Mouse (Mus musculus): ENCODE data around the gene Nrcam. TPM values are rescaled to one million over a fixed set of nuclear protein-coding genes. Genes with fewer than 3 reads are reported as not detected.

Gene Nrcam
- polyA plus RNA-seq, 1 experiment from 2014 or later: 12.3 TPM

- WGBS: 64% methylated on average over 5 of the region's 5 CpGs
Observed at GRCm38 (mm10) chr12:44345251-44345650, 16.6 kb downstream of the Nrcam start.

DNA sequence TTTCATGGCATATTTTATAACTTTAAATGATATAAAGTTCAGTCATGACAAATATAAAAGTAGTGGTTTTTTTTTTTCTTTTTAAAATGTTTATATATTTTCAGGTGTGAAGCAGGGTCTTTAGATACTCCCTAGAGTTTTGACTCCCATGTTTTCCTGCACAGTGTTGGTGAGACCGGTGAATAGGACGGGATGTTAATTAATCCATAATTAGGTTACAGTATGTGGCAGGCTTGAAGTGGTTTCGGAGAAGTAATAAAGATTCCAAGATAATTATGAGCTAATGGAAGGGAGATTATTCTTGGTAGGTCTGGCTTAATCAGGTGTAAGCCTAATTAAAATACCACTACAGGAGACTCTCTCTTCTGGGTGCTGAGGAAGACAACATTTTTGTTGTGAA lies 17.5 kb downstream of the Nrcam start:
- no peaks in the 10 kb centered on the region for H3K27me3 ChIP-seq (ENCODE audit: control insufficient read depth, insufficient read depth, low read length)
- H3K4me1 ChIP-seq (ENCODE audit: control insufficient read depth, insufficient read depth, low read length): no peaks in the 10 kb centered on the region
- 69% methylated on average over 3 of the region's 3 CpGs for WGBS
- H3K4me2 ChIP-seq (replicated peaks; ENCODE audit: low read depth, low read length): no peak overlapping the region
- no peak overlapping the region for H3K9ac ChIP-seq (ENCODE audit: low read depth, low read length)
- H3K36me3 ChIP-seq (ENCODE audit: control insufficient read depth, insufficient read depth, low read length): no peaks in the 10 kb centered on the region
- H3K27ac ChIP-seq (ENCODE audit: low read depth, low read length): no peak overlapping the region
- no peaks in the 10 kb centered on the region for H3K9me3 ChIP-seq (ENCODE audit: control insufficient read depth, low read length)
- no peak for ATAC-seq (ENCODE audit: low FRiP score, low TSS enrichment)
- H3K4me3 ChIP-seq (ENCODE audit: low read length): no peak overlapping the region

More at GRCm38 (mm10) chr12:44345251-44345650, 16.6 kb downstream of the Nrcam start:
- Histone ChIP-seq H3K4me2 (replicated peaks; ENCODE audit: low read depth, low read length) (no peak overlapping the region), H3K9me3 (ENCODE audit: control insufficient read depth, low read length) (no peaks in the 10 kb centered on the region), H3K9ac (ENCODE audit: low read depth, low read length) (no peak overlapping the region), H3K36me3 (ENCODE audit: control insufficient read depth, insufficient read depth, low read length) (no peaks in the 10 kb centered on the region), H3K27me3 (ENCODE audit: control insufficient read depth, insufficient read depth, low read length) (no peaks in the 10 kb centered on the region), H3K27ac (ENCODE audit: low read depth, low read length) (no peak overlapping the region), H3K4me1 (ENCODE audit: control insufficient read depth, insufficient read depth, low read length) (no peaks in the 10 kb centered on the region), H3K4me3 (ENCODE audit: low read length) (no peak overlapping the region)
- ATAC-seq (ENCODE audit: low FRiP score, low TSS enrichment): no peak

- Histone ChIP-seq H3K9ac (ENCODE audit: low read depth, low read length) (no peak overlapping the region), H3K4me1 (ENCODE audit: control insufficient read depth, insufficient read depth, low read length) (no peaks in the 10 kb centered on the region), H3K27ac (ENCODE audit: low read depth, low read length) (no peak overlapping the region), H3K27me3 (ENCODE audit: control insufficient read depth, insufficient read depth, low read length) (no peaks in the 10 kb centered on the region), H3K4me2 (replicated peaks; ENCODE audit: low read depth, low read length) (no peak overlapping the region), H3K9me3 (ENCODE audit: control insufficient read depth, low read length) (no peaks in the 10 kb centered on the region), H3K4me3 (ENCODE audit: low read length) (no peak overlapping the region), H3K36me3 (ENCODE audit: control insufficient read depth, insufficient read depth, low read length) (no peaks in the 10 kb centered on the region)
- ATAC-seq (ENCODE audit: low FRiP score, low TSS enrichment): no peak
- WGBS: 83% methylated on average over 4 of the region's 4 CpGs
Observed at GRCm38 (mm10) chr12:44355116-44355515, 26.4 kb downstream of the Nrcam start.

DNA sequence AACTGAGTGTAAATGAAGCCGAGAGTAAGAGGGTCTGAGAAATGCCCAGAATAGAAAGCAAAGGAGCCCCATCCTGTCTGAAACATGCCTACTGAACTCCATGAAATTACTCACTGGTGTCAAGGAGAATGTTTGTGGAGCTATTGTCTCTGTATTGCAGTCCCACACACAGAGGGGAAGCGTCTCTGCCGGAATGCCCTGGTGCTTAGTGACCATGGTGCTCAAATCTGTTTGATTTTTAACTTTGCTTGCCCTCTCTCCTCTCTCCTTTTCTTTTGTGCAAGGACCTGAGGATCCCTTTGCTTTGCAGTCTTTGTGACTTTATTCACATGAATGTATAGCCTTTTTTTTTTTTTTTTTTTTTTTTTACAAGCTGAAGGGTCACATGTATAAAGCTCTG lies 28.8 kb downstream of the Nrcam start:
- Histone ChIP-seq H3K36me3 (ENCODE audit: control insufficient read depth, insufficient read depth, low read length) (no peaks in the 10 kb centered on the region), H3K9me3 (ENCODE audit: control insufficient read depth, low read length) (no peaks in the 10 kb centered on the region), H3K9ac (ENCODE audit: low read depth, low read length) (no peak overlapping the region), H3K27me3 (ENCODE audit: control insufficient read depth, insufficient read depth, low read length) (no peaks in the 10 kb centered on the region), H3K4me1 (ENCODE audit: control insufficient read depth, insufficient read depth, low read length) (no peaks in the 10 kb centered on the region), H3K4me2 (replicated peaks; ENCODE audit: low read depth, low read length) (no peak overlapping the region), H3K4me3 (ENCODE audit: low read length) (no peak overlapping the region), H3K27ac (ENCODE audit: low read depth, low read length) (no peak overlapping the region)
- no peak for ATAC-seq (ENCODE audit: low FRiP score, low TSS enrichment)
- WGBS: 39% methylated on average over 3 of the region's 3 CpGs

DNA sequence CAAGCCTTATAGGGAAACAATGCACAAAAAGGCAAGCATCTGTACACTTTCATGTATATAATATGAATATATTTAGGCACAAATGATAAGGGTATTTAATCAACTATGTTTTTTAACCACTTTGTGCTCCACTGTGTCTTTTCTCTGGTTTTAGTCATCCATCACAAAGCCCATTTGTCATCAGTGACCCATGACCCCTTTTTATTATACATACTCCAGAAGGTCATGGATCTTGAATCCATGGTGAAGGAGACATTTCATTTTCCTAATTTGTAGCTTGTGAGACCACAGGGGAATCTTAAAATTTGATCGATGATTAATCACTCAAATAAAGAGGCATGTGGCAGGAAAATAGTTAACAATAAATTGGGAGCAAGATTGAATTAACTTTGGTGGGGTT lies 29.2 kb downstream of the Nrcam start:
- no peak overlapping the region for H3K27ac ChIP-seq (ENCODE audit: low read depth, low read length)
- H3K9me3 ChIP-seq (ENCODE audit: control insufficient read depth, low read length): no peaks in the 10 kb centered on the region
- no peaks in the 10 kb centered on the region for H3K36me3 ChIP-seq (ENCODE audit: control insufficient read depth, insufficient read depth, low read length)
- H3K27me3 ChIP-seq (ENCODE audit: control insufficient read depth, insufficient read depth, low read length): no peaks in the 10 kb centered on the region
- no peaks in the 10 kb centered on the region for H3K4me1 ChIP-seq (ENCODE audit: control insufficient read depth, insufficient read depth, low read length)
- no peak overlapping the region for H3K4me2 ChIP-seq (replicated peaks; ENCODE audit: low read depth, low read length)
- H3K9ac ChIP-seq (ENCODE audit: low read depth, low read length): no peak overlapping the region
- no peak for ATAC-seq (ENCODE audit: low FRiP score, low TSS enrichment)
- H3K4me3 ChIP-seq (ENCODE audit: low read length): no peak overlapping the region
- WGBS: 88% methylated on average over 1 of the region's 1 CpGs

- H3K27me3 ChIP-seq (ENCODE audit: control insufficient read depth, insufficient read depth, low read length): no peaks in the 10 kb centered on the region
- 0 out of 2 replicates have a peak, but pooled peaks cover 2% of the 10 kb centered on the region for H3K4me1 ChIP-seq (ENCODE audit: control insufficient read depth, insufficient read depth, low read length)
- no peaks in the 10 kb centered on the region for H3K9me3 ChIP-seq (ENCODE audit: control insufficient read depth, low read length)
- H3K27ac ChIP-seq (ENCODE audit: low read depth, low read length): no peak overlapping the region
- H3K36me3 ChIP-seq (ENCODE audit: control insufficient read depth, insufficient read depth, low read length): no peaks in the 10 kb centered on the region
- H3K9ac ChIP-seq (ENCODE audit: low read depth, low read length): no peak overlapping the region
- 64% methylated on average over 3 of the region's 3 CpGs for WGBS
- H3K4me2 ChIP-seq (replicated peaks; ENCODE audit: low read depth, low read length): no peak overlapping the region
- no peak for ATAC-seq (ENCODE audit: low FRiP score, low TSS enrichment)
- H3K4me3 ChIP-seq (ENCODE audit: low read length): no peak overlapping the region
Observed at GRCm38 (mm10) chr12:44371076-44371710, 42.5 kb downstream of the Nrcam start.

- H3K9me3 ChIP-seq (ENCODE audit: control insufficient read depth, low read length): no peaks in the 10 kb centered on the region
- no peak for ATAC-seq (ENCODE audit: low FRiP score, low TSS enrichment)
- no peak overlapping the region for H3K27ac ChIP-seq (ENCODE audit: low read depth, low read length)
- 90% methylated on average over 6 of the region's 6 CpGs for WGBS
- H3K27me3 ChIP-seq (ENCODE audit: control insufficient read depth, insufficient read depth, low read length): no peaks in the 10 kb centered on the region
- H3K4me1 ChIP-seq (ENCODE audit: control insufficient read depth, insufficient read depth, low read length): no peaks in the 10 kb centered on the region
- no peak overlapping the region for H3K4me2 ChIP-seq (replicated peaks; ENCODE audit: low read depth, low read length)
- no peaks in the 10 kb centered on the region for H3K36me3 ChIP-seq (ENCODE audit: control insufficient read depth, insufficient read depth, low read length)
- H3K4me3 ChIP-seq (ENCODE audit: low read length): no peak overlapping the region
- H3K9ac ChIP-seq (ENCODE audit: low read depth, low read length): no peak overlapping the region
Observed at GRCm38 (mm10) chr12:44375956-44376355, 47.3 kb downstream of the Nrcam start.

DNA sequence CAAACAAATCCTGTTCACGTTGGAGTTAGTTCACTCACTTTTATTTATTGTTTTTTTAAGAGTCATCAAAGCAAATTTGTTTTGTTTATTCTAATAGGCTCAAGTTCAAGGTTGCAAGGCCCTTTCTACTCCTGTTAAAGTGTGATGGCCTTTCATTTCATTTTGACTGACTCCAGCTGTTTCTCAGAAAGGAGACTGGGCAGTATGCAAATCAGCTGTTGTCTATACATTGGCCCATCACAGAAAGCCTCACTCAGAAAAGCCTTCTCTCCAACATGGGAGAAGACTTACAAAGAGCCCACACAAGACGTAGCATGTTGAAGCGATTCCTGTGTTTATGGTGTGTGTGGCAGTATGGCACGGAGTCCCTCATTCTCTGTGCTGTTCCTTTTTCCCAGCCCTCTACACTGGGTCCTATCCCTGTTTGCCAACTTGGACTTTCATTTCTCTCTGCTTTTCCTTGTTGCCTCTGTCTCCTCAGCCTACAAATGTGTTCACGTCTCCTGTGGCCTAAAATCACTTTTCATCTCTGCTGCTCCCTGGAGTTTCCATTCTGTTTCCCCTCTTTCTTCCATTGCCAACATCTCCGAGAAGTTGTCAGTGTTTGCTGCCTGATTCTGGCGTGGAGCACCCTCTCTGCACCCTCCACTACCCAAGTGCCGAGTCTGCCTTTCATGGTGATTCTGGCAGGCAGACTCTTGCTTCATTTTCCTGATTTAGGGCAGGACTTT lies 49.9 kb downstream of the Nrcam start:
- Histone ChIP-seq H3K27me3 (ENCODE audit: control insufficient read depth, insufficient read depth, low read length) (no peaks in the 10 kb centered on the region), H3K27ac (ENCODE audit: low read depth, low read length) (no peak overlapping the region), H3K4me1 (ENCODE audit: control insufficient read depth, insufficient read depth, low read length) (no peaks in the 10 kb centered on the region), H3K4me2 (replicated peaks; ENCODE audit: low read depth, low read length) (no peak overlapping the region), H3K9me3 (ENCODE audit: control insufficient read depth, low read length) (no peaks in the 10 kb centered on the region), H3K36me3 (ENCODE audit: control insufficient read depth, insufficient read depth, low read length) (no peaks in the 10 kb centered on the region), H3K4me3 (ENCODE audit: low read length) (no peak overlapping the region), H3K9ac (ENCODE audit: low read depth, low read length) (no peak overlapping the region)
- WGBS: 76% methylated on average over 8 of the region's 8 CpGs
- no peak for ATAC-seq (ENCODE audit: low FRiP score, low TSS enrichment)

GRCm38 (mm10) chr12:44380805-44381204 lies 52.1 kb downstream of the Nrcam start:
- no peaks in the 10 kb centered on the region for H3K9me3 ChIP-seq (ENCODE audit: control insufficient read depth, low read length)
- no peak overlapping the region for H3K9ac ChIP-seq (ENCODE audit: low read depth, low read length)
- no peak overlapping the region for H3K4me3 ChIP-seq (ENCODE audit: low read length)
- no peak overlapping the region for H3K4me2 ChIP-seq (replicated peaks; ENCODE audit: low read depth, low read length)
- no peaks in the 10 kb centered on the region for H3K27me3 ChIP-seq (ENCODE audit: control insufficient read depth, insufficient read depth, low read length)
- H3K27ac ChIP-seq (ENCODE audit: low read depth, low read length): no peak overlapping the region
- H3K4me1 ChIP-seq (ENCODE audit: control insufficient read depth, insufficient read depth, low read length): no peaks in the 10 kb centered on the region
- ATAC-seq (ENCODE audit: low FRiP score, low TSS enrichment): no peak
- H3K36me3 ChIP-seq (ENCODE audit: control insufficient read depth, insufficient read depth, low read length): no peaks in the 10 kb centered on the region
- WGBS: 95% methylated on average over 4 of the region's 4 CpGs

Measured in kidney, embryonic 14.5 days (tissue).